Mouse (Mus musculus): ENCODE data around the gene Edc4. TPM values are rescaled to one million over a fixed set of nuclear protein-coding genes. Genes with fewer than 3 reads are reported as not detected.

Edc4 gene
- polyA plus RNA-seq, 1 experiment = 71.3 TPM

GRCm38 (mm10) chr8:105866364-105867029 is 14.2 kb upstream of the Edc4 start:
- peaks cover under 1% of the 10 kb centered on the region; the same call in 1 of the 2 replicates for H3K4me1 ChIP-seq (ENCODE audit: control insufficient read depth, insufficient read depth, insufficient read length)
- H3K27me3 ChIP-seq (ENCODE audit: control insufficient read depth, insufficient read depth, low read length) = no peaks in the 10 kb centered on the region
- TF ChIP-seq CTCF (IDR thresholded peaks at IDR 0.05; ENCODE audit: extremely low read depth, insufficient read depth, insufficient read length, insufficient replicate concordance) = no peak
- no peak for TF ChIP-seq POLR2A (IDR thresholded peaks at IDR 0.05; ENCODE audit: low read depth, low read length)
- 78% methylated on average over 6 of the region's 6 CpGs for WGBS
- no peak for DNase-seq (ENCODE audit: low read depth in 1 of 2, low spot score in 2 of 2)
- H3K36me3 ChIP-seq (ENCODE audit: control insufficient read depth, insufficient read depth, low read length) = peaks cover 1% of the 10 kb centered on the region
- H3K4me3 ChIP-seq (ENCODE audit: extremely low read depth, insufficient read depth, insufficient read length) = no peak overlapping the region
- H3K27ac ChIP-seq (ENCODE audit: insufficient read depth, low read length) = no peak overlapping the region

- H3K27me3 ChIP-seq (ENCODE audit: control insufficient read depth, insufficient read depth, low read length) = no peaks in the 10 kb centered on the region
- H3K27ac ChIP-seq (ENCODE audit: insufficient read depth, low read length) = no peak overlapping the region
- TF ChIP-seq CTCF (IDR thresholded peaks at IDR 0.05; ENCODE audit: extremely low read depth, insufficient read depth, insufficient read length, insufficient replicate concordance) = no peak
- no peak for TF ChIP-seq POLR2A (IDR thresholded peaks at IDR 0.05; ENCODE audit: low read depth, low read length)
- H3K36me3 ChIP-seq (ENCODE audit: control insufficient read depth, insufficient read depth, low read length) = peaks cover 16% of the 10 kb centered on the region
- no peak for DNase-seq (ENCODE audit: low read depth in 1 of 2, low spot score in 2 of 2)
- H3K4me1 ChIP-seq (ENCODE audit: control insufficient read depth, insufficient read depth, insufficient read length) = no peaks in the 10 kb centered on the region
- WGBS = 85% methylated on average over 6 of the region's 6 CpGs
- no peak overlapping the region for H3K4me3 ChIP-seq (ENCODE audit: extremely low read depth, insufficient read depth, insufficient read length)
Measured at GRCm38 (mm10) chr8:105874301-105874700, 6.4 kb upstream of the Edc4 start.

- no peak overlapping the region for H3K27ac ChIP-seq (ENCODE audit: insufficient read depth, low read length)
- 97% methylated on average over 12 of the region's 12 CpGs for WGBS
- no peak for DNase-seq (ENCODE audit: low read depth in 1 of 2, low spot score in 2 of 2)
Measured at GRCm38 (mm10) chr8:105889756-105890465, 9.2 kb downstream of the Edc4 start.

GRCm38 (mm10) chr8:105890870-105891269 is 10.2 kb downstream of the Edc4 start:
- H3K36me3 ChIP-seq (ENCODE audit: control insufficient read depth, insufficient read depth, low read length) = peaks cover 64% of the 10 kb centered on the region
- H3K4me3 ChIP-seq (ENCODE audit: extremely low read depth, insufficient read depth, insufficient read length) = no peak overlapping the region
- 92% methylated on average over 6 of the region's 6 CpGs for WGBS
- no peak for DNase-seq (ENCODE audit: low read depth in 1 of 2, low spot score in 2 of 2)
- no peak overlapping the region for H3K27ac ChIP-seq (ENCODE audit: insufficient read depth, low read length)
- no peaks in the 10 kb centered on the region for H3K4me1 ChIP-seq (ENCODE audit: control insufficient read depth, insufficient read depth, insufficient read length)
- no peak for TF ChIP-seq CTCF (IDR thresholded peaks at IDR 0.05; ENCODE audit: extremely low read depth, insufficient read depth, insufficient read length, insufficient replicate concordance)
- TF ChIP-seq POLR2A (IDR thresholded peaks at IDR 0.05; ENCODE audit: low read depth, low read length) = no peak
- H3K27me3 ChIP-seq (ENCODE audit: control insufficient read depth, insufficient read depth, low read length) = no peaks in the 10 kb centered on the region

More at GRCm38 (mm10) chr8:105889756-105890465, 9.2 kb downstream of the Edc4 start:
- H3K36me3 ChIP-seq (ENCODE audit: control insufficient read depth, insufficient read depth, low read length) = peaks cover 70% of the 10 kb centered on the region
- H3K4me1 ChIP-seq (ENCODE audit: control insufficient read depth, insufficient read depth, insufficient read length) = no peaks in the 10 kb centered on the region
- TF ChIP-seq POLR2A (IDR thresholded peaks at IDR 0.05; ENCODE audit: low read depth, low read length) = no peak
- no peak for TF ChIP-seq CTCF (IDR thresholded peaks at IDR 0.05; ENCODE audit: extremely low read depth, insufficient read depth, insufficient read length, insufficient replicate concordance)
- no peak overlapping the region for H3K4me3 ChIP-seq (ENCODE audit: extremely low read depth, insufficient read depth, insufficient read length)
- H3K27me3 ChIP-seq (ENCODE audit: control insufficient read depth, insufficient read depth, low read length) = no peaks in the 10 kb centered on the region

GRCm38 (mm10) chr8:105892432-105892831 is 11.8 kb downstream of the Edc4 start:
- Histone ChIP-seq H3K27ac (ENCODE audit: insufficient read depth, low read length) (no peak overlapping the region), H3K27me3 (ENCODE audit: control insufficient read depth, insufficient read depth, low read length) (no peaks in the 10 kb centered on the region), H3K4me1 (ENCODE audit: control insufficient read depth, insufficient read depth, insufficient read length) (no peaks in the 10 kb centered on the region), H3K36me3 (ENCODE audit: control insufficient read depth, insufficient read depth, low read length) (peaks cover 48% of the 10 kb centered on the region), H3K4me3 (ENCODE audit: extremely low read depth, insufficient read depth, insufficient read length) (no peak overlapping the region)
- WGBS = 91% methylated on average over 6 of the region's 6 CpGs
- DNase-seq (ENCODE audit: low read depth in 1 of 2, low spot score in 2 of 2) = no peak
- TF ChIP-seq CTCF (IDR thresholded peaks at IDR 0.05; ENCODE audit: extremely low read depth, insufficient read depth, insufficient read length, insufficient replicate concordance) (no peak), POLR2A (IDR thresholded peaks at IDR 0.05; ENCODE audit: low read depth, low read length) (no peak)

- TF ChIP-seq CTCF (IDR thresholded peaks at IDR 0.05; ENCODE audit: extremely low read depth, insufficient read depth, insufficient read length, insufficient replicate concordance) = no peak
- TF ChIP-seq POLR2A (IDR thresholded peaks at IDR 0.05; ENCODE audit: low read depth, low read length) = no peak
- no peaks in the 10 kb centered on the region for H3K4me1 ChIP-seq (ENCODE audit: control insufficient read depth, insufficient read depth, insufficient read length)
- WGBS = 71% methylated on average over 11 of the region's 11 CpGs
- no peak within 1 kb of the TSS for H3K4me3 ChIP-seq (ENCODE audit: extremely low read depth, insufficient read depth, insufficient read length)
- peaks cover 40% of the 10 kb centered on the region for H3K36me3 ChIP-seq (ENCODE audit: control insufficient read depth, insufficient read depth, low read length)
- H3K27me3 ChIP-seq (ENCODE audit: control insufficient read depth, insufficient read depth, low read length) = no peaks in the 10 kb centered on the region
- no peak within 1 kb of the TSS for H3K27ac ChIP-seq (ENCODE audit: insufficient read depth, low read length)
- DNase-seq (ENCODE audit: low read depth in 1 of 2, low spot score in 2 of 2) = no peak
Measured at GRCm38 (mm10) chr8:105893339-105893738, 12.7 kb downstream of the Edc4 start, which contains the start of gene Nrn1l. Gene Nrn1l, plus strand, starts transcription at chr8:105893567.
